Mouse (Mus musculus) bone marrow macrophage, adult 2 months (primary cell): ENCODE measurements around the gene Lama1.

ENCODE experiments used
- CTCF ChIP-seq: IDR thresholded peaks from 2 replicates; pipeline ENCODE4 v1.5.1; 2012; ENCODE audit warnings: low read depth, mild to moderate bottlenecking, low read length, moderate library complexity
- POLR2A ChIP-seq: IDR thresholded peaks from 2 replicates; pipeline ENCODE4 v1.6.1; 2012; ENCODE audit warnings: mild to moderate bottlenecking, low read depth, low read length, borderline replicate concordance

DNA sequence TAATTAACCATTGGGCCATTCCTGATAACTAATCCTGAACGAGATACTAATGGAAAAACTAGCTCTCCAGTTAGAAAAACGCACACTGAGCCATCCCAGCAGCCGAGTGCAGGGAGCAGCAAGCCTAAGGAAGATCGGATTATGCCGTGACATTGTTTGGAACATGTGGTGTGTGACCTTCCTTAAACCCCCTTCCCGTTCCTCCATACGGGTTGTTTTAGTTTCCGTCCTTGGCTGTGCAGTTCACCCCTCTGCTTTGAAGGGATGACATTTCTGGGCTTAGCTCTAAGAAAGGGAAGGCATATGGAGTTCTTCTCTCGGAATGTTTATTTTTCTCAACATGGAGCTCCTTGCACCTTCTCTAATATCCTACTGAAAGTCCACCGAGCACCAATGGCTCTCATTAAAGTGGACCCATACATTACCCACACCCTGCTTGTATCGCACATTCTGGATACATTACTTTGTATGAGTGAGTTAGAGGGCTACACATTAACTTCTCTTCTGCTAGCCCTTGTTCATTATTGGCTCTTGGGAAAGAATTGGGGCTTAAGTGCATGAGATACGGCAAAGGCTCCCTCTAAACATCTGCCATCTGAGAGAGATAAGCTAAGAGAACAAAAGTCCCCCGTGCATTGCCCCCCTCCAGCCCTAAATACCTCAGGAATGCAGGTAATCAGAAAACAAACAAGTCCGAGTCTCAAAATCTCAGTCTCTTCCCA, 11.9 kb upstream of the Lama1 start:
- TF ChIP-seq CTCF: no peak
- no peak for TF ChIP-seq POLR2A
